Mouse (Mus musculus): ENCODE measurements around the gene Pttg1. TPM values are rescaled to one million over a fixed set of nuclear protein-coding genes. Genes with fewer than 3 reads are reported as not detected.
A peak's percentile ranks its signal among the peaks of the same experiment; 100 is the strongest.

Gene Pttg1
- total and polyA plus RNA-seq, 3 experiments = 153 to 276 (median 258) TPM

DNA sequence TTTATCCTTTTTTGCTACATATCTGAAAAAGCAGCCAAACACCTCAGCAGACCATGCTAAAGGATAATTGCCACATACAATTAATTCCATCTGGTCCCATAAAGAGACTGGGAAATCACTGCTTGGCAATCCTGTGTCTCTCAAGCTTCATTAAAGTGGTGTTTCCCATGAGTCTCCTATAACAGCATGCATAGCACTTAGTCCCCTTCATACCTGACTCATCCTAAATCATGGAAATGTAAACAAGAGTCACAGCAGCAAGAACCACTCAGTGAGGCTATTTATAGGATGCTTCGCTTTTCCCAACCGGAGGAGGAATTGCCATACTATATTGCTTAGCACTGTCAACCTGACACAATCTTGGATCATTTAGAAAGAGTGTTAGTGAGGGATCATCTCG is 52.7 kb downstream of the Pttg1 start:
- no peak for DNase-seq (ENCODE audit: extremely low read depth)
- Histone ChIP-seq H3K27ac (ENCODE audit: insufficient read depth, low read depth) (no peak overlapping the region), H3K9ac (ENCODE audit: insufficient read depth, low read depth) (no peak overlapping the region), H3K9me3 (replicated peaks; ENCODE audit: low read length) (peaks cover 20% of the 10 kb centered on the region), H3K4me3 (replicated peaks in 1 of 3; ENCODE audit: low read depth in 2 of 3, low read length in 2 of 3, poor library complexity in 1 of 3) (no peak overlapping the region), H3K27me3 (replicated peaks) (no peaks in the 10 kb centered on the region), H3K36me3 (replicated peaks in 1 of 2; ENCODE audit: control insufficient read depth in 1 of 2, insufficient read depth in 1 of 2, low read length in 1 of 2) (peaks cover 55 to 70% of the 10 kb centered on the region in 2 experiments), H3K4me2 (ENCODE audit: insufficient read depth, low read depth, poor library complexity, severe bottlenecking) (no peak overlapping the region), H3K79me2 (replicated peaks; ENCODE audit: control insufficient read depth, extremely low read depth, insufficient read depth, poor library complexity, severe bottlenecking) (peaks cover 34% of the 10 kb centered on the region), H3K4me1 (ENCODE audit: control insufficient read depth in 1 of 2, insufficient read depth in 2 of 2) (peaks cover 25 to 46% of the 10 kb centered on the region in 2 experiments)
- in situ Hi-C loops (cut with MboI; ENCODE audit: low pct_ligation_motif_present, low pct_unique_long_range_greater_than_20kb, low sequenced_read_pairs) (no loop called here), dilution Hi-C loops (cut with MboI; ENCODE audit: extremely low pct_ligation_motif_present, extremely low pct_unique_long_range_greater_than_20kb, low sequenced_read_pairs) (no loop called here)
- TF ChIP-seq ETS1 (conservative IDR thresholded peaks at IDR 0.05; ENCODE audit: low read depth, low read length) = no peak
- TF ChIP-seq SIN3A (IDR thresholded peaks at IDR 0.05; ENCODE audit: low read length) = no peak
- no peak for TF ChIP-seq KAT2A (IDR thresholded peaks at IDR 0.05; ENCODE audit: insufficient replicate concordance, low read length)
- no peak for TF ChIP-seq GABPA (IDR thresholded peaks at IDR 0.05; ENCODE audit: insufficient replicate concordance, low read depth, low read length)
- TF ChIP-seq ZMIZ1 (IDR thresholded peaks at IDR 0.05; ENCODE audit: low read depth, low read length) = peak; percentile 65
- TF ChIP-seq CTCF (conservative IDR thresholded peaks at IDR 0.05 in 1 of 2, IDR thresholded peaks at IDR 0.05 in 1 of 2; ENCODE audit: low read depth in 2 of 2, low read length in 2 of 2) = no peak
- TF ChIP-seq TBP (conservative IDR thresholded peaks at IDR 0.05; ENCODE audit: low read depth, low read length) = no peak
- TF ChIP-seq CHD2 (IDR thresholded peaks at IDR 0.05; ENCODE audit: low read length) = peak; percentile 27; the same call in 1 of the 2 replicates
- TF ChIP-seq UBTF (IDR thresholded peaks at IDR 0.05; ENCODE audit: low read depth, low read length) = no peak
- TF ChIP-seq TCF12 (IDR thresholded peaks at IDR 0.05; ENCODE audit: low read depth, low read length) = no peak
- TF ChIP-seq POLR2AphosphoS2 (IDR thresholded peaks at IDR 0.05; ENCODE audit: low read depth, low read length) = peak; percentile 63; the same call in 1 of the 2 replicates
- TF ChIP-seq NELFE (IDR thresholded peaks at IDR 0.05; ENCODE audit: low read depth, low read length) = no peak
- no peak for TF ChIP-seq ELF1 (IDR thresholded peaks at IDR 0.05; ENCODE audit: low read depth, low read length)

DNA sequence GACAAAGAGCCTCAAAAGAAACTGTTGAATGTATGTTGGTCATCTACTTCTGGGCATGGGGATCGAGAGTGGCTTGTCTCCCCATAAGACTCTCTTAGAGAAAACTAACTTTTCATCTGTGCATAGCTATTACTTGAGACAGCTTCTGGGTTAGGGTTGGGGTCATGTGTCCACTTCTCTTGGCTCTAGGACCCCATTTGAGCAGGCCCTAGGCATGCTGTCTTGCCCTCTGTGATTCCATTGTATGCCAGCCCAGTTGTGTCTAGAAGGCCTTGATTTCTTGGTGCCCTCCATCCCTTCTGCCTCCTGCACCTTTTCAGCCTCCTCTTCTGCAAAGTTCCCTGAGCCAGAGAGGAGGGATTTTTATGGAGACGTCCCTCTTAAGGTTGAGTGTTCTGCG is 54.2 kb downstream of the Pttg1 start:
- H3K79me2 ChIP-seq (replicated peaks; ENCODE audit: control insufficient read depth, extremely low read depth, insufficient read depth, poor library complexity, severe bottlenecking) = peaks cover 18% of the 10 kb centered on the region
- no peak for DNase-seq (ENCODE audit: extremely low read depth)
- H3K4me3 ChIP-seq (replicated peaks in 1 of 3; ENCODE audit: low read depth in 2 of 3, low read length in 2 of 3, poor library complexity in 1 of 3) = no peak overlapping the region
- in situ Hi-C loops (cut with MboI; ENCODE audit: low pct_ligation_motif_present, low pct_unique_long_range_greater_than_20kb, low sequenced_read_pairs) = no loop called here
- no peak overlapping the region for H3K4me2 ChIP-seq (ENCODE audit: insufficient read depth, low read depth, poor library complexity, severe bottlenecking)
- TF ChIP-seq CHD2 (IDR thresholded peaks at IDR 0.05; ENCODE audit: low read length) (no peak; the same call in 1 of the 2 replicates), POLR2A (IDR thresholded peaks at IDR 0.05; ENCODE audit: low read depth, low read length) (peak; percentile 46), NELFE (IDR thresholded peaks at IDR 0.05; ENCODE audit: low read depth, low read length) (peak; percentile 28; the same call in 1 of the 2 replicates), POLR2AphosphoS2 (IDR thresholded peaks at IDR 0.05; ENCODE audit: low read depth, low read length) (peak; percentile 88)
- H3K36me3 ChIP-seq (replicated peaks in 1 of 2; ENCODE audit: control insufficient read depth in 1 of 2, insufficient read depth in 1 of 2, low read length in 1 of 2) = peaks cover 41 to 54% of the 10 kb centered on the region in 2 experiments
- no peaks in the 10 kb centered on the region for H3K27me3 ChIP-seq (replicated peaks)
- H3K9ac ChIP-seq (ENCODE audit: insufficient read depth, low read depth) = no peak overlapping the region
- no peak overlapping the region for H3K27ac ChIP-seq (ENCODE audit: insufficient read depth, low read depth)
- H3K9me3 ChIP-seq (replicated peaks; ENCODE audit: low read length) = peaks cover 20% of the 10 kb centered on the region
- dilution Hi-C loops (cut with MboI; ENCODE audit: extremely low pct_ligation_motif_present, extremely low pct_unique_long_range_greater_than_20kb, low sequenced_read_pairs) = no loop called here
- peaks cover 11 to 38% of the 10 kb centered on the region in 2 experiments for H3K4me1 ChIP-seq (ENCODE audit: control insufficient read depth in 1 of 2, insufficient read depth in 2 of 2)

Other genes starting within 250 kb of the Pttg1 start
- 41.6 and 43.0 TPM in 2 replicates for gene Slu7, start 7.5 kb upstream of the Pttg1 start, total RNA-seq (2012; rRNA removed)
- gene Slu7, start 7.5 kb upstream of the Pttg1 start, total RNA-seq (2014; rRNA removed) = 60.3 and 68.8 TPM in 2 replicates
- 66.8 and 78.7 TPM in 2 replicates for gene Slu7, start 7.5 kb upstream of the Pttg1 start, polyA plus RNA-seq (2012; ENCODE audit: insufficient read length, low read depth)
- gene C1qtnf2, start 48.0 kb upstream of the Pttg1 start, total RNA-seq (2012; rRNA removed) = not detected in 2 replicates
- not detected in 2 replicates for gene C1qtnf2, start 48.0 kb upstream of the Pttg1 start, total RNA-seq (2014; rRNA removed)
- gene C1qtnf2, start 48.0 kb upstream of the Pttg1 start, polyA plus RNA-seq (2012; ENCODE audit: insufficient read length, low read depth) = not detected in 2 replicates
- not detected in 2 replicates for gene Ccnjl, start 102.5 kb upstream of the Pttg1 start, total RNA-seq (2012; rRNA removed)
- gene Ccnjl, start 102.5 kb upstream of the Pttg1 start, total RNA-seq (2014; rRNA removed) = not detected in 2 replicates
- gene Ccnjl, start 102.5 kb upstream of the Pttg1 start, polyA plus RNA-seq (2012; ENCODE audit: insufficient read length, low read depth) = not detected in 2 replicates
- not detected in 2 replicates for gene 4933415A04Rik, start 160.8 kb upstream of the Pttg1 start, total RNA-seq (2012; rRNA removed)
- gene 4933415A04Rik, start 160.8 kb upstream of the Pttg1 start, total RNA-seq (2014; rRNA removed) = not detected in 2 replicates
- gene 4933415A04Rik, start 160.8 kb upstream of the Pttg1 start, polyA plus RNA-seq (2012; ENCODE audit: insufficient read length, low read depth) = not detected in 2 replicates
- gene Fabp6, start 175.3 kb upstream of the Pttg1 start, total RNA-seq (2012; rRNA removed) = not detected in 2 replicates
- not detected in 2 replicates for gene Fabp6, start 175.3 kb upstream of the Pttg1 start, total RNA-seq (2014; rRNA removed)
- gene Fabp6, start 175.3 kb upstream of the Pttg1 start, polyA plus RNA-seq (2012; ENCODE audit: insufficient read length, low read depth) = not detected in 2 replicates